Mouse (Mus musculus): Measurements from ENCODE around the gene 1700030K09Rik. TPM values are rescaled to one million over a fixed set of nuclear protein-coding genes. Genes with fewer than 3 reads are reported as not detected.

Gene 1700030K09Rik
- polyA plus RNA-seq, 1 experiment, result 7.3 TPM

DNA sequence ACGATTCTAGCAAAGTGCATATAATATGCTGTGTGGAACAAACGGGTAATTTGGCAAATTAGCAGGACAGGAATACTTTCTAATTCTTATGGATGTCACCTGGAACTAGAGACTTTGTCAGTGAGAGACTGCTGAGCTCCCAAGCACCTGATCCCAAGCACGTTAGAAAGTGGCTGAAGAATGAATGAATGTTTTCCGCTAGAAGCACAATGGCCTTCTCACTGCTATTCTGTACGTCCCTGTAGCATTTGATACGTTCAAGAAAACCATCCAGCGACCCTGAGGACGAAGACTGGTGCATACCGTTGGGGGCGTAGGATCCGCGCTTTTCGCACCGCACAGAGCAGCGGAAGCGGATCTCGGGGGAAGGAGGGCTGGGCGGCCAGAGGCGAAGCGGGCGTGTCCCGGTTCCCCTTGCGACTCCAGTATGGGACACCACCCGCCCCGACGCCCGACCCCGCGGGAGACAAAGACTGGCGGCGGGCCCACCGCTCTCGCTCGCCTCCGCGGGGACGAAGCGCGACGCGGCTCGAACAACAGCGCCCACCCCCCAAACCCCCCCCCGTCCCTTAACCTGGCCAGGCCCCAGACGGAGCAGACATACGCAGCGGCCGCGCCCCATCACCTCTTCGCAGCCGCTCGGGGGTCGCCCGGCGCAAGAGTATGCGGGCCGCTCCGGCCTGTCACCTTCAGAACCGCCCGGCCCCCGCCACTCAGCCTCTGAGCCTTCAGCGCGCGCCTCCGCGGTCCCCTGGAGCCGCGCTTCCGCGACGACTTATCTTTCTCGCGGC lies 22.9 kb upstream of the 1700030K09Rik start:
- Histone ChIP-seq H3K36me3 (ENCODE audit: control insufficient read depth, insufficient read depth) (no peaks in the 10 kb centered on the region), H3ac (ENCODE audit: control insufficient read depth, insufficient read length) (peak overlapping the region; percentile 79), H3K79me2 (ENCODE audit: control insufficient read depth, insufficient read depth) (peaks cover 50% of the 10 kb centered on the region), H3K27me3 (ENCODE audit: control insufficient read depth, insufficient read depth, insufficient read length) (no peaks in the 10 kb centered on the region), H3K4me2 (ENCODE audit: low read depth) (peak overlapping the region; percentile 96), H3K4me3 (peak overlapping the region; percentile 27)
- no peak for TF ChIP-seq E2F4 (IDR thresholded peaks at IDR 0.05; ENCODE audit: insufficient read depth)
- TF ChIP-seq POLR2A (IDR thresholded peaks at IDR 0.05; ENCODE audit: insufficient read length, low read depth), result peak; percentile 12

DNA sequence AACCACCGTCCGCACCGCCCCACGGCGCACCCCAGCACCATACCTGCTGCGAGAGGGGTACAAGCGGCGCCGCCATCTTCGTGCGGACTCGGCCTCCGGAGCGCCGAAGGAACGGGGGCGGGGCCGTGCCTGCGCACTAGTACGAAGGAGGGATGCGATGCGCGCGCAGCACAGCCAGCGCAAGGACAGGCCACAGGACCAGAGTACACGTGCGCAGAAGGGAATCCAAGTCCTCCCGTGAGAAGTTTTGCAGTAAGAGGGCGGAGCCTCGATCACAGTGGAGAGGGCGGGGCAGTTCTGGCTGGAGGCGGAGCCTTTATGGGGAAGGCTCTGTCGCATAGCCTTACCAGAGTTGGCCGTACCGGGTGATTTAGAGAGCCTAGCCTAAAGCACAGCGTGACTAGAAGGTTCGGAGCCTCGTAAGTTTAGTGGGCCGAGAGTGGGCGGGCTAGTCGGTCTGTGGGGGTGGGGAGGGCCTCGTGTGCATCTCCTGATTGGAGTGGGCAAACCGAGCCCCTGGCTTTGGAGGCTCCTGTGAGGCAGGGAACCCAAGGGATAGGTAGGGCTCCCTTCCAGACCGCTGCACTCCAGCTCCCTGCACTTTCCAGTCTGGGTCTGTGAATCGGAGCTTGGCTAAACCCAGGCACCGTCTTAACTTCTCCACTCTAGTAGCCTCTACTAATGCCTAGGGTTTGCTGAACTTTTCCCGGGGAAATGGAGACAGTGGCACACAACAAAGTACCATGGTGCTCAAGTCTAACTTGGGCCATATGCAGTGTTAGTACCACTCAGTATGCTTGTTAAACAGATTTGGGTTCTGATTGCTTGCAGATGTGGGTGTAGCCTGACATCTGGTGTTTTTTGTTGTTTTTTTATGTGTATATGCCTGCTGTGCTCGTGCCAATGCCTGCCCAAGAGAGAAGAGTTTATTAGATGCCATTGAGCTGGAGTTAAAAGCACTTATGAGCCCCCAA lies 22.0 kb upstream of the 1700030K09Rik start, which contains the start of gene Eps15l1:
Gene Eps15l1, minus strand, starts transcription at position 99 of the 974 bp plus-strand sequence.
- Histone ChIP-seq H3K27me3 (ENCODE audit: control insufficient read depth, insufficient read depth, insufficient read length) (no peaks in the 10 kb centered on the region), H3ac (ENCODE audit: control insufficient read depth, insufficient read length) (peak within 1 kb of the TSS; percentile 79), H3K4me3 (peak within 1 kb of the TSS; percentile 27), H3K4me2 (ENCODE audit: low read depth) (peak within 1 kb of the TSS; percentile 96), H3K36me3 (ENCODE audit: control insufficient read depth, insufficient read depth) (no peaks in the 10 kb centered on the region), H3K79me2 (ENCODE audit: control insufficient read depth, insufficient read depth) (peaks cover 42% of the 10 kb centered on the region)
- TF ChIP-seq REST (IDR thresholded peaks at IDR 0.05; ENCODE audit: insufficient read depth, insufficient read length), result no peak
- TF ChIP-seq POLR2A (IDR thresholded peaks at IDR 0.05; ENCODE audit: insufficient read length, low read depth), result peak; percentile 86
- no peak for TF ChIP-seq MAX (IDR thresholded peaks at IDR 0.05; ENCODE audit: low read depth)
- TF ChIP-seq TCF12 (IDR thresholded peaks at IDR 0.05; ENCODE audit: insufficient read depth, poor library complexity, severe bottlenecking), result no peak
- no peak for TF ChIP-seq TCF3 (IDR thresholded peaks at IDR 0.05; ENCODE audit: insufficient read length, low read depth)
- TF ChIP-seq E2F4 (IDR thresholded peaks at IDR 0.05; ENCODE audit: insufficient read depth), result no peak
- no peak for TF ChIP-seq MYOD1 (IDR thresholded peaks at IDR 0.05; ENCODE audit: control insufficient read depth in 1 of 3, insufficient read length in 2 of 3, low read depth in 2 of 3)
- TF ChIP-seq CEBPB (IDR thresholded peaks at IDR 0.05; ENCODE audit: insufficient read depth, poor library complexity, severe bottlenecking), result no peak
- no peak for TF ChIP-seq SRF (IDR thresholded peaks at IDR 0.05; ENCODE audit: control insufficient read depth, insufficient read length, low read depth)
- peak; percentile 85 for TF ChIP-seq POLR2AphosphoS2 (IDR thresholded peaks at IDR 0.05; ENCODE audit: insufficient read length, low read depth)
- peak; percentile 63 for TF ChIP-seq USF1 (IDR thresholded peaks at IDR 0.05; ENCODE audit: low read depth)
- no peak for TF ChIP-seq MYOG (IDR thresholded peaks at IDR 0.05; ENCODE audit: control insufficient read depth in 1 of 3, insufficient read depth in 1 of 3, insufficient read length in 2 of 3, low read depth in 2 of 3)

DNA sequence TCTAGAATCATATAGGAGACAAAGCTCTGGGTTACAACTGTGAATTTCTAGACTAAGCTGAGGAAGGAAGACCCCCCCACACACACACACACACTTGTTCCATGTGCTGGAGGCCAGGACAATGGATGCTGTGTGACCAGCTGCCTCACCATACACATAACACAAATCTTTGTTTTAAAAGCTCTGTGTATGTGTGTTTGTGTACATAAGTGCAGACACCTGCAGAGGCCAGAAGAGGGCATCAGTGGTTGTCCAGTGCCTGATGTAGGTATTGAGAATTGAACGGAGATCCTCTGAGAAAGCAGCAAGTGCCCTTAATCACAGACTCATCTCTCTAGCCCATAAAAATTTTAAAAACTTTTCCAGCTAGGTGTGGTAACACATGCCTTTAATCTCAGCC lies 20.8 kb upstream of the 1700030K09Rik start:
- H3ac ChIP-seq (ENCODE audit: control insufficient read depth, insufficient read length), result no peak overlapping the region
- no peak overlapping the region for H3K4me3 ChIP-seq
- TF ChIP-seq SRF (IDR thresholded peaks at IDR 0.05; ENCODE audit: control insufficient read depth, insufficient read length, low read depth) (no peak), CEBPB (IDR thresholded peaks at IDR 0.05; ENCODE audit: insufficient read depth, poor library complexity, severe bottlenecking) (no peak), USF1 (IDR thresholded peaks at IDR 0.05; ENCODE audit: low read depth) (no peak), TCF12 (IDR thresholded peaks at IDR 0.05; ENCODE audit: insufficient read depth, poor library complexity, severe bottlenecking) (no peak), POLR2AphosphoS2 (IDR thresholded peaks at IDR 0.05; ENCODE audit: insufficient read length, low read depth) (no peak), MAX (IDR thresholded peaks at IDR 0.05; ENCODE audit: low read depth) (no peak), MYOG (IDR thresholded peaks at IDR 0.05; ENCODE audit: control insufficient read depth in 1 of 3, insufficient read depth in 1 of 3, insufficient read length in 2 of 3, low read depth in 2 of 3) (no peak), REST (IDR thresholded peaks at IDR 0.05; ENCODE audit: insufficient read depth, insufficient read length) (no peak), E2F4 (IDR thresholded peaks at IDR 0.05; ENCODE audit: insufficient read depth) (no peak), POLR2A (IDR thresholded peaks at IDR 0.05; ENCODE audit: insufficient read length, low read depth) (no peak), TCF3 (IDR thresholded peaks at IDR 0.05; ENCODE audit: insufficient read length, low read depth) (no peak), MYOD1 (IDR thresholded peaks at IDR 0.05; ENCODE audit: control insufficient read depth in 1 of 3, insufficient read length in 2 of 3, low read depth in 2 of 3) (no peak)
- no peaks in the 10 kb centered on the region for H3K36me3 ChIP-seq (ENCODE audit: control insufficient read depth, insufficient read depth)
- H3K4me2 ChIP-seq (ENCODE audit: low read depth), result no peak overlapping the region
- peaks cover 29% of the 10 kb centered on the region for H3K79me2 ChIP-seq (ENCODE audit: control insufficient read depth, insufficient read depth)
- no peaks in the 10 kb centered on the region for H3K27me3 ChIP-seq (ENCODE audit: control insufficient read depth, insufficient read depth, insufficient read length)

DNA sequence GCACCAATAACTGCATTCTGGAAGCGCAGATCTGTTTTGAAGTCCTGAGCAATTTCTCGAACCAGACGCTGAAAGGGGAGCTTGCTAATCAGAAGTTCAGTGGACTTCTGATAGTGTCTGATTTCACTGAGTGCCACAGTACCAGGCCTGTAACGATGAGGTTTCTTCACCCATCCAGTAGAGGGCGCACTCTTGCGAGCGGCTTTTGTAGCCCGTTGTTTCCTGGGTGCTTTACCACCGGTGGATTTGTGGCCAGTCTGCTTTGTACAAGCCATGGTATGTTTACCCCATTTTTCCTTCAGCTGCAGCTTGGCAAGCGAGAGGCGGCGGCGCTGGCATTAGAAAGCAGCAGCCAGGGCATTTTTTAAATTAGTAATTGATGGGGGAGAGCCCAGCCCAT lies 14.0 kb upstream of the 1700030K09Rik start:
- TF ChIP-seq MYOD1 (IDR thresholded peaks at IDR 0.05; ENCODE audit: control insufficient read depth in 1 of 3, insufficient read length in 2 of 3, low read depth in 2 of 3) (no peak), REST (IDR thresholded peaks at IDR 0.05; ENCODE audit: insufficient read depth, insufficient read length) (no peak)
- Histone ChIP-seq H3K79me2 (ENCODE audit: control insufficient read depth, insufficient read depth) (no peaks in the 10 kb centered on the region), H3ac (ENCODE audit: control insufficient read depth, insufficient read length) (no peak overlapping the region), H3K4me2 (ENCODE audit: low read depth) (no peak overlapping the region), H3K4me3 (no peak overlapping the region), H3K27me3 (ENCODE audit: control insufficient read depth, insufficient read depth, insufficient read length) (no peaks in the 10 kb centered on the region), H3K36me3 (ENCODE audit: control insufficient read depth, insufficient read depth) (no peaks in the 10 kb centered on the region)
